Mouse (Mus musculus) liver (tissue): Measurements from ENCODE around the gene Lin7a.
A peak's percentile ranks its signal among the peaks of the same experiment; 100 is the strongest.

ENCODE experiments used
- DNase-seq: peaks from one replicate; pipeline ENCODE4 v3.0.0-alpha.2; 2020; ENCODE audit warnings: mixed read lengths

Gene Lin7a

DNA sequence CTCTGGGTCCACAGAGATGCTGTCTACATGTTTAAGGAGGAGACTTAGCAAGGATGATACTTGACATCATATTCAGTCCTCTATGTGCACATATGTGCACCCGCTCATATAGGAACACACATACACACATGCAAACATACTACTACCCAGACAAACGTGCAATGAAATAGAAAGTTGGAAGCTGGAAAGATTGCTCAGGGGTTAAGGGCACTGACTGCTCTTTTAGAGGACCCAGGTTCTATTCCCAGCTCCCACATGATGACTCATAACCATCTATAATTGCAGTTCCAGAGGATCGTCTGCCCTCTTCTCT is 19.0 kb upstream of the Lin7a start:
- DNase-seq, result no peak

DNA sequence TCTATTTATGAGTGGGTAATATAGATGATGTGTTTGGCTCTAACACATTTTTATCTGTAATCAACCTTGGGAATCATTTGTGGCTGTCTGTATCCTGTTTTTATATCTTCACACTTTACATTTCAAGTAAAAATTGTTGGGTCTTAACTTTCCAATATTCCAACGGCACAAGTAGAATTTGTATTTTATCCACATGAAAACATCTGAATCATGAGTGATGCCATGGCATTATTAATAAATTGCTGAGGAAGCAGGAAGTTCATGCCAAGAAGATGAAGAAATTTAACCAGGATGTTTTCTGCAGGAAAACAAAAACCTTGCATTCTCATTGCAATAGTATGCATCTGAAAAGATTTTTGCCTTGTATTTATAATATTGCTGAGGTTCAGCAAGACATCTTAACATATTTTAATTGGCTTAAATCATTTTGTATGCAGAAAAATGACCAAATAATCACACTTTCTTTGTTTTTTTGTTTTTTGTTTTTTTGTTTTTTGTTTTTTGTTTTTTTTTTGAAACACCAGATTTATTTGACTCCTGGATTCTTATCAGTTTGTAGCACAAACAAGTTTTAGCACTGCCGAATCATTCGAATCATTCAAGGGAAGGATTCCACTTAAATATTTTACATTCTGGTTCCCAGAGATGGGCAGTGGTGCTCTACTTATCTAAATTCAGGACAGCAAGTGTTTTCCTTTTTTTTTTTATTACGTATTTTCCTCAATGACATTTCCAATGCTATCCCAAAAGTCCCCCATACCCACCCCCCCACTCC is 18.1 kb upstream of the Lin7a start:
- DNase-seq, result no peak

DNA sequence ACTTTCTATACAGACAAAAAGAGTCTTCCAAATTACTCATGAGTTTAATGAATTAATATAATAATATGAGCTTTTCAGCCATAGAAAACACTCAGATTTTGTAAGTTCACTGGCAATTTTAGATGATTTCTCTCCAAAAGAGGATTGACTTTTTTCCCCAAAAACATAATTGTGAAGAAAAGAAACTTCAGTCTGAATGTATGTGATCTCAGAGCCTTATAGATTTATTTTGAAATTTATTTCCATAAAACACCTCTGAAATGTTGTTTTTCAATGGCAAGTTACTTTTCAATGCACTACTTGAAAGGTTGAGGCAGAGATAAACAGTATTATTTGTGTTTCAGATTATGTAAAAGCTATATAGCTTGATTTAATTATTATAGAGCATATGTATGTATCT is 16.8 kb upstream of the Lin7a start:
- no peak for DNase-seq

DNA sequence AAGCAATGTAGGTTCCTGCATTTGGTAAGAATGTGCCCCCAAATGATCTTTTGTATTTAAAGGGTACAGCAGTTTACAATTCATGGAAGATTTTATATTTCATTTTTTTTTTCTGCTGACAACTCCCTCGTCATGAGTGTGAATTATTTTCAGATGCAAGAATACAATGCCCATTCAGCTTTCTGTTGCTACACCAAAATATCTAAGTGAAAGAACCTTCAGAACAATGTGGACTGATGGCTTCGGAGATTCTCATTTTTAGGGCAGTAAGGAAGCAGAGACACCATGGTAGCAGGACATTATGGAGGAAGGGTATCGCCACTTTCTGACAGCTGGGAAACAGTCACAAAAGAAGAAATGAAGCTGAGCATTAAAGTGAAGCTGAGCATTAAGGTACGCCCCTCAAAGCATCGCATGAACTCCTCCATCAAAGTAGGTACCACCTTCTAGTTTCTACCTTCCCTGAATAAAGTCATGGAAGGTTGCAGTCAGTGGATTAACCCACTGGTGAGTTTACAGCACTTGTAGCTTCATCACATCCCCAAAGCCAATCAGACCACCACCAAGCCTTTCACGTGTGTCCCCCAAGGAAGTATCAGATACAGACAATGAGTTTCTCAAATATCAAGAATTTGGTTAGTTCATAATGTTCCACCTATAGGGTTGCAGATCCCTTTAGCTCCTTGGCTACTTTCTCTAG is 16.0 kb upstream of the Lin7a start:
- no peak for DNase-seq

DNA sequence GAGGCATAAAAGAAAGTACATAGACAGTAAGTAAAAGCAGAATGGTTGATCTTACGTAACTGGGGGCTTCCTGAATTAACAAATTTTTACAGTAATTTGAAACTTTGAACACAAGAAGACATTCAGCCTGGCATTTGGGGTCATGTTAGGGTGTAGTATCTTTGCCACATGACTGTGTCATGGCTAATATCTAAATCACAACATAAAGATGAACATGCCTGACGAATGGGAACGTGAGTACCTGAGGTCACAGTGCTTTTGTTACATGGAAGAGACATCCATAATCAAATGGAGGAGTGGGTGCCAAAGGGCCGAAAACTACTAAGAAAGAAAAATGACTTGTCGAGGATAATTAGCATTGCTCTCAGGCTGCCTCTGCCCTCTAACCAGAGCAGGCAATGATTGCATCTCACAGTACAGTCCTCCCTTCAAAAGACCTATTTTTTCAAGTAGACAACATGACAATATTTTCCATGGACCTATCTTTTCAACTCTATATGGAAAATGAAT is 15.0 kb upstream of the Lin7a start:
- no peak for DNase-seq

DNA sequence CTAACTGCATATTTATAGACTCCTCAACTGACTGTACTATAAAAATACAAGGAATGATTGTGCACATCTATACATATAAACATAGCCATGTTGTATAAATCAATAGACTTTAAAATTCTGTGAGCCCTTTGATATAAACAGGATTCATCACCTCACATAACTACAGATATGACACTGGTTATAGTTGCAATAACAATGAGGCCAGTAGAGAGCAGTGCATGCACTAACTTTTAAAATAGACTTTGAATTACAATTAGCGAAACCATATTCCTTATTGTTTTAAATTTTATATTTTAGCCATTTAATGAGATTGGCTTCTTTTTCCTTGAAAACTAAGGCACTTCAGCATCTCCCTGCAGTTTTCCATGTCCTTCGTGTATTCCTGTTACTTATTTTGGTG is 11.1 kb upstream of the Lin7a start:
- DNase-seq, result no peak

DNA sequence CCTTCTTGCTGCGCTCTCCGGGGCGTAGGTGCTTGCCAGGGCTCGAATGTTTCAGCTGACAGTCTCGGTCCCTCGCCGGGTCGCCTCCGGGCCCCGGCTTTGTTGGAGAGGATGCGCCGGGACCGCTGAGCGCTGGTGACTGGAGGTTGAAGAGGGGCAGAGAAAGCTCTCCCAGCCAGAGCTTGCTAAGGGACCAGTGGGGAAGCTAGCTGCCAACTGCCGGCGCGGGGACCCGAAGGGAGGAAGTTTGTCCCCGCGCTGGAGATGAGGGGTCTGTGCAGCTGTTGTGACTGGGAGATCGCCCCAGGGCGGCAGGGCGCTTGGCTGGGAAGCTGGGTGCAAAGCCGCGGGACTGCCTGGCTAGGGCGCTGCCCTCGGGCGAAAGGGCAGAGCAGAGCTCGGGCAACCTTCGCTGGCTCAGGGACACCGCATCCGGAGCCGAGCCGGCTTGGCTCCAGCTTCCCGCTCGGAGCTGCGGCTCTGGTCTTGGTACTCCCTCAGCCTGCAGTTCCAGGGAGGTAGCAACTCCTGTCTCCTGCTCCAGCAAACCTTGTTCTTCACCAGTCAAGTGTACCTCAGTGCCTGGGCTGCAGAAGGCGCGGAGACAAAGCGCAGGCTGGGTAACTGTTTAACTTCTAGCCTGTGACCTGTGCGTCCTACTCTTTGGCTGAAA is 781 bp downstream of the Lin7a start:
- DNase-seq, result peak; percentile 18

DNA sequence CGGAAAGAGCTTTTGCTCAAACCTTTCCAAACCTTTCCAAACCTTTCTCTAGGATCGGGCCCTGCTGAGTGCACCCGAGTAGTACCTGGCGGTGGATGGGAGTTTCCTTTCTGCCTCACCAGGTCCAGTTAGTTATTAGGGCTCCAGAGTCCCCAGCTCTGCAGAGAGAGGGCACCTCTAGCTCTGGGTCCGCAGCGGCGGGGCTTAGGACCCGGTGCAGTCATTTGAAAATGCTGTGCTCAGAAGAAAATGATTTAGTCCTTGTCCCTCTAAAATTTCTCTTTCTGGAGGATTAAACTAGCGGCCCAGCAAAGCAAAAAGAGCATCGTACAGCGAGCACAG is 1.3 kb downstream of the Lin7a start:
- peak; percentile 5 for DNase-seq

DNA sequence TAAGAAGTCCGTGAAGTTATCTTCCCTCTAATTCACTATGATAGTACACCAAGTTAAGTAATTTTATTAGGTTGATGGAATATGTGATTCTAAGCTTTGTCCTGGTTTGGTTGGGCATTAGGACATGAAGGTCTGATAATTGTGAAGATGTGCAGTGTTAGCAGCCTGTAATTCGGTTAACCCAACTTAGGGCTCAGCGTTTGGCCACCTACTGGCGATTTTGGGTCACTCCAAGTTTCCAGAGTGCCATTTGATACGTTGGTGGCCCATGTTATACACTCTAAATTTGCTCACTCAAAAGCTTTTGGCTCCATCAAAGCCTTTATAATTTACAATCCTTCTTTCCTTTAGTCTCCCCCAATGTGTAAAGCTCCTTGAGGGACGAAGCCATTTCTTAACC is 2.4 kb downstream of the Lin7a start:
- DNase-seq, result no peak

DNA sequence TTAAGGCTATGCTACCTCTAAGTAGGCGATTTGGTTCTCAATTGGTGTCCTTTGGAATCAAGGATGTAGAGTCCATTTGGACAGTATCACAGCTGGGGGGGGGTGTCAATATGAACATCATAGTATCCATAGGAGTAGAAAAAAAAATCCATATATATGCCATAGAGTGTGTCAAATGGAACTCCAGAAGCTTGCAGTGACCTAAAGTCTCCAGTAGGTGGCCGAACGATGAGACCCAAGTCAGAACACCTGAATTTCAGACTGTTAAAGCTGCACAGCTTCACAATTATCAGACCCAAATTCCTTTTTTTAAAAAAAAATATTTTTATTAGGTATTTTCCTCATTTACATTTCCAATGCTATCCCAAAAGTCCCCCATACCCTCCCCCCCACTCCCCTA is 3.3 kb downstream of the Lin7a start:
- no peak for DNase-seq

DNA sequence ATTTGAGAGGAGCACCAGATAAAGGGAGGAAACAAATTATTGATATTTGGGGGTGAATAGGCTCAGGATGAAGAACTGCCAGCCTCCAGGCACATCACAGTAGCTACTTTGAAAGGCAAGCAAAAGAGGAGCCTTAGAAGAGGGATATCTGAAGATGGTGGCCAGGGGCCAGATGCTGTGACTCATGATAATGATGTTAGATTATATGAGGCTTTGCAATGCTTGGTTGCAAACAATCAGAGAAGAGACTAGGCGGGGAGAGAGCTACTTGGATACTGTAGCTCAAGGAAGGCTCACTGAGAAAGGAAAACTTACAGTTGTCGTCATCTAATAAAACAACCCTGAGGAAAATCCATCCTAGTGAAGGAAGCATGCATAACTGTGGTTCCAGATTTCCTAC is 5.2 kb downstream of the Lin7a start:
- no peak for DNase-seq

DNA sequence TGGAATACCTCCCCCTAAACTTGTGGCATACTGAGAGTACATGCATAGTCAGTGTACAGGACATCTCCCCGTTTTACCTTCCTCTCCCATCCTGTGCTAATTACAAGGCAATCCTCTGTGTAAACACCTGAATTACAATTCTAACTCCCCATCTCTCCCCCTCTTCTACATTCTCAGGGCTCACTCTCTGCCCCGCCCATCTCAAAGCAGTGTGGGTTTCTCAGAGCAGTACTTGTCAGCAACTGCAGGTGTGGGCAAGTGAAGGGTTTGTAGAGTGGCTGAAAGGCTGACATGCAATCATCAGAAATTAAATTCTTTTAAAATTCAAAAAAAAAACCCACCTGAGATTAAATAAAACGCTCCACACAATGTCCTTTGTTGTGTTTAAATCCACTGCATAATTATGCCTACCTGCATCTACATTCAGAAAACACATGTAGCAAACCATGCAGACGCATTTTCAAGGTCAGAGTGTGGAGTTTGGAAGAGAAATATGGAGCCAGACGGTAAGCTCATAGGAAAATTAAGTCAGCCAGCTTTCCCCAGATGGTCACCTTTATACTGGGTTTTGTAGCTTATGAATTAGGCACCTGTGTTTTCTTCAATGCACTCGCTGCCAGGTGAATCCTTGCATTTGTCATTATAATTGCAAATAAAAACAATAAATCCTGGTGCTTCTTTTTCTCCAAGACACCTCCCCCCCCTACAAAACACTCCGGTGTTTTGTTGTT is 22.6 kb downstream of the Lin7a start:
- DNase-seq, result no peak

DNA sequence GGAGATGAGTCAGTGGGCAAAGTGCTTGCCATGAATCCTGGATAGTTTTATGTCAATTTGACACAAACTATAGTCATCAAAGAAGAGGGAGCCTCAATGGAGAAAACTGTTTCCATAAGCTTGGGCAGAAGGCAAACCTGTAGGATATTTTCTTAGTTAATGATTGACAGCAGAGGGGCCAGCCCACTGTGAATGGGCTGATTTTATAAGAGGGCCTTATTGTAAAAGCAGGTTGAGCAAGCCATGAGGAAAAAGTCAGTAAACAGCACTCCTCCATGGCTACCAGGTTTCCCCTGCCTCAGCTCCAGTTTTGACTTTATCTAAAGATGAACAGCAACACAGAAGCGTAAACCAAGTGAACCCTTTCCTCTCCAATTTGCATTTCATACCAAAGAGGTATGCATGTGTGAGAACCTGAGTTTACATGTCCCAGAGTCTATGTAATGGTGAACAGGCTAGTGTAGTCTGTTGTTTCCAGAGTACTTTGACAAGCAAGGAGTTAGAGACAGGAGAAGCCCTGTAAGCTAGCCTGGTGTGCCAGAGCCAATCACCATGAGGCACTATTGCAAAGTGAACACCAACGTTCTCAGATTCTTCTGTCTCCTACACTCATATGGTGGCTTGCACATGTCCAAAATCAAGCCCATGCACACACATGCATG is 29.2 kb downstream of the Lin7a start:
- no peak for DNase-seq

DNA sequence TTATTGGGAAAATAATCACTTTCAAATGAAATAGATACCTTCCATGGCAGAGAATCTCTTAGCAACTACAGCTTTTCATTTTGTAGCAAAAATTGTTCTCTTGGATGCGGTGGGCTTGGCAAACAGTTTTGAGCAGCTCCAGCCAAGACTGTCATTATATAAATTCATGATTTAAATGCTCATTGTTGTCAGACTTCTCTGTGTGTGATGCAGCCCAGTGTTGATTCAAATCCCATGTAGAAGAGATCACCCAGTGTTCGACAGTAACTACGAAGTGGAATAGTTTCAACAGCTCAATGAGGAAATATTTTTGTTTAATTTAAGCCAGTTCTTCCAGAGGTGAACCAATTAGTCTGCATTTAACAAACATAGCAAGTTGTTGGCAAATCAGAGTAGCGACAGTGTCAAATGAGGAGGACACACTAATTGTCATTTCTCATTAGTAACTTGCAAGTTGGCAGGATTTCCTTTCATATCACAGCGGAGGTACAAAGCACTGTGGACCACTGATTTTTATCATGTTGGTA is 39.5 kb downstream of the Lin7a start:
- DNase-seq, result no peak

DNA sequence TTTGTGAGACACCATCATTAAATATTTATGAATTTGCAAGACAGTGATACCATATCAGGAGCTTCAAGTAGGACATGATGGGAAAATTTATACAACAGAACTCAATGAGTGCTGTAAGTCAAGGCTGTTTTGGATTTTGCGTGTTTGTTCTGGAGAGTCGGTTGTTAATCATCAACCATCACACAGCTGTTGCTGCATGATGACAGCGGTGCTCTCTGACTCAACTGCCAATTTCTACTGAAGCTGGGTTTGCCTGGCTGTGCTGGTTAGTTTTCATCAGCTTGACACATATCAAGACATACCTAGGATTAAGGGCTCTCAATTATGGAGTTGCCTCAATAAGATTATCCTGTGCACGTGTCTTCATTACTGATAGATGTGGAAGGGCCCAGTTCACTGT is 41.1 kb downstream of the Lin7a start:
- DNase-seq, result no peak

DNA sequence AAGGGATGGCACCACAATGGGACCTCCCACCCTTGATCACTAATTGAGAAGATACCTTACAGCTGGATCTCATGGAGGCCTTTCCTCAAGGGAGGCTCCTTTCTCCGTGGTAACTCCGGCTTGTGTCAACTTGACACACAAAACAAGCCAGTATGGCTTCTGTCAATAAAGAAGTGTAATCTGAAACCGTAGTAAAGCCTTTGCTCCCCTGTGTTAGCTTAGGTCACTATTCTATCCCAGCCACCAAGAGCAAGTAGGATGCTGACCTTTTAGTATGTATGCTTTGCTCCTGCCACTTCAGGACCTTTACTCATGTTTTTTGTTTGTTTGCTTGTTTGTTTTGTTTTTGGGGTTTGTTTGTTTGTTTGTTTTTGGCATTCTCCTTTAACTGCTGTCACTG is 41.9 kb downstream of the Lin7a start:
- DNase-seq, result no peak

DNA sequence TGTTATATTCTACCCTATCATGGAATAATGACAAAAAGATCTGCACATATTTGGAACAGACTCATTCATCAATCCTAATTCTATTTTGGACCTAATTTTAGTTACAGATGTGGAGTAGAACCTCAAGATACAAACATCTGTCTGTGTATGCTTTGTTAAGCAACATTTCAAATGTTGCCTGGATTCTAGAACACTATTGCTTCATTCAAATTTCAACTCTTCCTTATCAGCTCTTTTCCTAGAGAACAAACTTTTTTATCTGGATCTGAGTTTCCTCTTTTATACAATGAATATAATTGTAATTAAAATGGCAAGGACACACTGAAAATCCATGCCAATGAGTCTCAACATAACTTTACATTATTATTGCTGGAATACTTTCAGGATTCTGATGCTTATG is 43.8 kb downstream of the Lin7a start:
- DNase-seq, result no peak

DNA sequence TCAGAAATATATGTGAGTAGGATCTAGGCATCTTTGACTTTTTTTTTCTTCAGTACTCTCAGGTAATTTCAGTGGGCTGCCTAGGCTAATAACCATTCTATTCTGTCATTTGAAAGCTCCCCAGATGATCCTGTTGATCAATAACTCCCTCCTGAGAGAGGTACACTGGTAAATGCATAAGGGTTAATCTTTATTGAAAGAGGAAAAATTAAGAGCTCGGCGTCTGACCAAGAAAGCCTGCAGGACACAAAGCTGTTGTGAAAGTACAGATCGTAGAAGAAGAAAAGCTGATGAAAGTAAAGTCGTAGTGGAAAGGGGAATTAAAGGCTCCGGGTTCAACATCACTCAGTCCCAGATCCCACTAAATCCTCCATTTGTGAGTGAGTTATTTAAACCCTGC is 44.2 kb downstream of the Lin7a start:
- no peak for DNase-seq

DNA sequence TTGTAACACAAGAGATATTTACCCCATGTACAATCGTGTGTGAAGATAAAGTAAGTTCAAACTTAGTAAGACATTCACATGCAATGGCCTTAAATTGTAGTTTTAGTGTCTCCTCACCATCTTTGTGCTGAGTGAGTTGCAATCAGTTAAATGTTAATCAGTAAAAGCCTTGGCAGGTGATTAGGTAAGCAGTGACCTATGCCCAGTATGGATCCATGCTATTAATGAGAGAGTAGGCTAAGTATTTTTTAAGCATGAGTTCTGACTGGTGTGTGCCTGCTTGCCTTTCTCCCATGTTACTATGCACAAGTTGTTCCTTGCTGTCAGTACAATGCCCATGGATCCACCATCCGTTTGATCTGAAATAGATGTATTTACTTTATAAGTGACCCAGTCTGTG is 44.6 kb downstream of the Lin7a start:
- no peak for DNase-seq

DNA sequence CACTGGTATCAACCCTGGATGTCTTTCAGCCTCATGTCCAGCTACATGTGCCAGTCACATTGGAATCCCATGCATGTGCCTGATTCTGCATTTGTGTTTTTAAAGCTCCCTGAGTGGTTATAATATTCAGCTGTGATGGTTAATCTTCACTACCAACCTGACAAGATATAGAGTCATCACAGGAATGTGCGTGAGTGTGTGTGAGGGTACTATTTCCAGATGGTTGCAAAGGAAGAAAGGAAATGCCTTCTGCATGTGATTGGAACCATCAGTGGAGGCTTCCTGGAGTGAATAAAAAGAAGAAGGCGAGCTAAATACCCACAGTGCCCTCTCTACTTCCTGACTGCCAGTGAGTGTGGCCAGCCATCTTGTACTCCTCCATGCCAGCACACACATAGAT is 48.2 kb downstream of the Lin7a start:
- no peak for DNase-seq

DNA sequence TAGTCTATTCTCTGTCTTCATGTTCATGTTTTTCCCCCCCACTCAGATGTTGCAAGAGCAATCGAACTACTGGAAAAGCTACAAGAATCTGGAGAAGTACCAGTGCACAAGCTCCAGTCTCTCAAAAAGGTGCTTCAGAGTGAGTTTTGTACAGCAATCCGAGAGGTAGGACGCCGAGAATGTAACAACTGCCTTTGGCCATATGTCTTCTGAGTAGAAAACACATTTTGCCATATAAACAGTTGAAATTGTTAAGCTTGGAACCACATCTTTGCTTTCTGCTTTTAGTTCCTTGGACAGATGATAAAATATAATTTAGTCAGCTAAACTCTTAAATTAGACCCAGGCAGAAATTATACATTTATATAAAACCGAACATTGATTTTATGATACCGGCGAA is 52.4 kb downstream of the Lin7a start:
- no peak for DNase-seq

DNA sequence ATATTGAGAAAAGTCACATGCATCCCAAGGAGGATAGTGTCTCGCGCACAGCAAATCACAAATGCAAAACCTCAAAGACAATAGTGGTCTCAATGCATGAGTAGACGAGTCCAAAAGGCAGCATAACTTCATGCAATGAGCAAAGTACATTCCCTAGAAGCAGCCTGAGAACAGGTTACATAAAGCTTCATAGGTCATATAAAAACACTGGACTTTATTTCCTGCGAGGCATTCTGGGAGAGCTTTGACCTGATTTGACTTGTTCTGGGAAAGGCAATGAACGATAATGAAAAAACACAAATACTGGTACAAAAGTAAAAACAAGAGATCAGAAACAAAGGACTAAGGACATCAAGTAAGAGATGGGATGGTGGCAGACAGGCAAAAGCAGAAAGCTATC is 54.1 kb downstream of the Lin7a start:
- DNase-seq, result no peak

DNA sequence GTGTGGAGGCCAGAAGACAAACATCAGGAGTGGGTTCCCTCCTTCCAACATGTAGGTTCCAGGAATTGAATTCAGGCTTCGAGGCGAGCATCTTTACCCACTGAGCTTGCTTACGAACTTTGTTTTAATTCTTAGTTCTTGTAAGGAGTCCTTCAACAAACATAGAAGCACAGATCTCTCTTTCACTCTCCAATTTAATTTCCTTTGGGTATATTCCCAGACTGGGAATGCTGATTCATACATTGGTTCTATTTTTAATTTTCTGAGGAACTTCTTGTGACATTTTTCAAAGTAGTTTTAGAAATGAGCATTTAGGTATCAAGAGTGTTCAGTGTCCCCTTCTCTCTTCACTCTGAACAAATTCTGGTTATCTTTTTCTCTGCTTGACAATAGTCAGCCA is 68.0 kb downstream of the Lin7a start:
- DNase-seq, result no peak
